ENCODE assay signal across 25 mouse cellular contexts in the genomic region with DNA sequence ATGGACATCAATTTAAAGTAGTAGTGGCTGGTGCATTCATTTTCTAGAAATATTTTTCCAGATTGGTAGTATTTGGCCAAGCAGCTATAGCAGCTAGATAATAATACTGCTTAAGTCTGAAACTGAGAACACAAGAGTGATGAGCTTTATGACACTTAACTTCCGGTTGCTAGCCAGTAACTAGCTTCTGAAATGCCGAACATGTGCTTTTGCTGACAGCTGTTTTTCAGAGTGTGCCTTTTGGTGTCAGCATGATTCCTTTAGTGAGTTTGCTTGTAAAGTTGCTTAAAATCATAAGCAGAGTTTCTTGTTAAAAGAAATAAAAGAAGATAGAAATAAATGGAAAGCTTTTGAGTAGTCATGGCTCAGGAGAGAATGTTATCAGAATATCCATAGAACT.
DNase-seq lines count a peak whose midpoint lies in the region; ATAC-seq and TF ChIP-seq lines count a peak whose summit lies in the region.
"Had no signal": no experiment of that assay in that cellular context is flagged by ENCODE, and none has a peak within 500 bp of the region (broad histone marks: within the 10 kb centered on the region; RNA-seq: fewer than 3 reads in every experiment).

No protein-coding gene starts in this region.

- peaks cover 5% of the 10 kb centered on the region for H3K36me3 ChIP-seq in kidney, embryonic 15.5 days
- peaks cover 14% of the 10 kb centered on the region for H3K36me3 ChIP-seq in midbrain, embryonic 10.5 days
- H3K36me3 ChIP-seq in midbrain, embryonic 11.5 days (ENCODE audit: control insufficient read depth, insufficient read depth, low read length): no peaks in the 10 kb centered on the region
- H3K36me3 ChIP-seq: heart, embryonic 15.5 days had no signal

- no peak overlapping the region for H3K4me2 ChIP-seq in kidney, embryonic 15.5 days
- no peak overlapping the region for H3K4me2 ChIP-seq in midbrain, embryonic 11.5 days
- H3K4me2 ChIP-seq: embryonic facial prominence, embryonic 13.5 days; heart, embryonic 15.5 days; hindbrain, embryonic 13.5 days; limb, embryonic 12.5 days; liver, embryonic 11.5 days; neural tube, embryonic 13.5 days had no signal

- DNase-seq in gastrocnemius, adult 2 months: no peak
- DNase-seq in gastrocnemius, postnatal 36 days: no peak
- DNase-seq in kidney, postnatal 14 days: peak; percentile 10
- DNase-seq in midbrain, embryonic 10.5 days (ENCODE audit: low spot score): no peak
- no peak for DNase-seq in midbrain, embryonic 11.5 days (ENCODE audit: low spot score, missing footprints)
- DNase-seq in urinary bladder, adult 18-20 months (ENCODE audit: low spot score in 2 of 2): no peak
- DNase-seq: adrenal gland, postnatal 14 days; B cell, adult 2 months; cerebellum, adult 11-12 months; cerebellum, adult 9-11 months; embryo, embryonic 11 days; kidney, adult 11 months; right cerebral cortex, postnatal 4 days; thymus, adult 2 months; thymus, postnatal 36 days had no signal

- peak overlapping the region; percentile 24; the same call in 1 of the 2 replicates for H3K27ac ChIP-seq in gastrocnemius, adult 2 months
- no peak overlapping the region for H3K27ac ChIP-seq in kidney, embryonic 15.5 days
- H3K27ac ChIP-seq in midbrain, embryonic 10.5 days (replicated peaks): peak overlapping the region; percentile 42; the same call in 1 of the 2 replicates
- H3K27ac ChIP-seq in midbrain, embryonic 11.5 days (ENCODE audit: low read depth, low read length): no peak overlapping the region
- H3K27ac ChIP-seq: embryonic facial prominence, embryonic 13.5 days; heart, embryonic 15.5 days; hindbrain, embryonic 13.5 days; limb, embryonic 12.5 days; neural tube, embryonic 13.5 days had no signal

- TF ChIP-seq CTCF in gastrocnemius, adult 2 months (IDR thresholded peaks at IDR 0.05): no peak

- 59% methylated on average over 2 of the region's 2 CpGs for WGBS in kidney, embryonic 15.5 days
- 65% methylated on average over 2 of the region's 2 CpGs for WGBS in midbrain, embryonic 10.5 days
- whole genome bisulfite sequencing in midbrain, embryonic 11.5 days: 47% methylated on average over 2 of the region's 2 CpGs

- no peaks in the 10 kb centered on the region for H3K4me1 ChIP-seq in kidney, embryonic 15.5 days
- H3K4me1 ChIP-seq in midbrain, embryonic 10.5 days: peaks cover 50% of the 10 kb centered on the region
- peaks cover 25% of the 10 kb centered on the region for H3K4me1 ChIP-seq in midbrain, embryonic 11.5 days (ENCODE audit: control insufficient read depth, insufficient read depth, low read length)
- H3K4me1 ChIP-seq: embryonic facial prominence, embryonic 13.5 days; limb, embryonic 12.5 days had no signal

- no peak overlapping the region for H3K9ac ChIP-seq in kidney, embryonic 15.5 days
- no peak overlapping the region for H3K9ac ChIP-seq in midbrain, embryonic 11.5 days (ENCODE audit: low read length)
- H3K9ac ChIP-seq: embryonic facial prominence, embryonic 13.5 days; heart, embryonic 15.5 days; hindbrain, embryonic 13.5 days; limb, embryonic 12.5 days; neural tube, embryonic 13.5 days had no signal

- no peak for ATAC-seq in kidney, embryonic 15.5 days (replicated peaks; ENCODE audit: low FRiP score)
- no peak for ATAC-seq in midbrain, embryonic 11.5 days (ENCODE audit: low FRiP score)
- ATAC-seq: inflammation-experienced regulatory T-cells, adult 6 months; Patski had no signal

- H3K9me3 ChIP-seq in kidney, embryonic 15.5 days (replicated peaks): no peaks in the 10 kb centered on the region
- no peaks in the 10 kb centered on the region for H3K9me3 ChIP-seq in midbrain, embryonic 10.5 days (replicated peaks)
- no peaks in the 10 kb centered on the region; the same call in 1 of the 2 replicates for H3K9me3 ChIP-seq in midbrain, embryonic 11.5 days (ENCODE audit: control insufficient read depth, low read length)
- H3K9me3 ChIP-seq: embryonic facial prominence, embryonic 13.5 days had no signal

- H3K4me3 ChIP-seq in gastrocnemius, adult 2 months: no peak overlapping the region
- H3K4me3 ChIP-seq in kidney, embryonic 15.5 days (replicated peaks): no peak overlapping the region
- H3K4me3 ChIP-seq in midbrain, embryonic 10.5 days: no peak overlapping the region
- H3K4me3 ChIP-seq in midbrain, embryonic 11.5 days (ENCODE audit: low read depth, low read length): no peak overlapping the region
- H3K4me3 ChIP-seq: embryonic facial prominence, embryonic 13.5 days; erythroblast, embryonic 14.5 days; heart, embryonic 15.5 days; hindbrain, embryonic 13.5 days; limb, embryonic 12.5 days; neural tube, embryonic 13.5 days had no signal

- H3K27me3 ChIP-seq in kidney, embryonic 15.5 days: no peaks in the 10 kb centered on the region
- no peaks in the 10 kb centered on the region for H3K27me3 ChIP-seq in midbrain, embryonic 10.5 days (ENCODE audit: low read depth, poor library complexity, severe bottlenecking)
- no peaks in the 10 kb centered on the region for H3K27me3 ChIP-seq in midbrain, embryonic 11.5 days (ENCODE audit: control insufficient read depth, insufficient read depth, low read length)
- H3K27me3 ChIP-seq: embryonic facial prominence, embryonic 13.5 days; hindbrain, embryonic 13.5 days; limb, embryonic 12.5 days; neural tube, embryonic 13.5 days; Patski had no signal

- intact Hi-C loops in gastrocnemius, adult 2 months (cut with DNase I): no loop called here
- intact Hi-C loops in gastrocnemius, postnatal 36 days (cut with DNase I): no loop called here

Comparison
In these comparisons a context has a peak if more than half of its experiments do, and no peak if none do; other contexts are left out.
1. H3K27ac ChIP-seq: peak in gastrocnemius, adult 2 months (single experiment) and midbrain, embryonic 10.5 days (single experiment); none in kidney, embryonic 15.5 days (single experiment) and midbrain, embryonic 11.5 days (single experiment).